Mouse (Mus musculus) erythroid progenitor cell, adult 5-6 weeks (primary cell): Measurements from ENCODE around the gene Abcb5. TPM values are rescaled to one million over a fixed set of nuclear protein-coding genes. Genes with fewer than 3 reads are reported as not detected.
"Not testable (repeated sequence)": the region's sequence is repeated elsewhere in the genome, so short reads cannot be mapped to it uniquely, and the experiment has no call there.

Experiments
- ATAC-seq: replicated peaks from 2 replicates; pipeline ENCODE4 v1.8.0; 2016; ENCODE audit warnings: moderate number of reproducible peaks, mild to moderate bottlenecking, moderate TSS enrichment, inconsistent platforms; ENCODE audit not compliant: poor library complexity, low FRiP score, severe bottlenecking
- total RNA-seq, 2 experiments: library from RNA; stranded (forward) in 1 of 2; stranded (reverse) in 1 of 2; fragments of 150-400 nt in 1 of 2; fragments of 186-747, 209-891 nt in 1 of 2; gene quantifications; 2 replicates each; pipeline versions ENCODE4 v1.2.3 to v1.2.4; 2015 to 2017; ENCODE audit warnings: low replicate concordance in 2 of 2

The Abcb5 gene
- not detected in 2 replicates for total RNA-seq (2015; ENCODE audit: low replicate concordance)
- not detected in 2 replicates for total RNA-seq (2017; ENCODE audit: low replicate concordance)

GRCm38 (mm10) chr12:118966321-118966720 lies at the start of gene Abcb5:
TSS of gene Abcb5 (minus strand) at chr12:118966421.
- ATAC-seq: no peak

GRCm38 (mm10) chr12:118999230-118999629 lies 33.0 kb upstream of the Abcb5 start:
- ATAC-seq: no peak

- ATAC-seq: no peak
Observed at GRCm38 (mm10) chr12:118994328-118995166, 28.3 kb upstream of the Abcb5 start.

DNA sequence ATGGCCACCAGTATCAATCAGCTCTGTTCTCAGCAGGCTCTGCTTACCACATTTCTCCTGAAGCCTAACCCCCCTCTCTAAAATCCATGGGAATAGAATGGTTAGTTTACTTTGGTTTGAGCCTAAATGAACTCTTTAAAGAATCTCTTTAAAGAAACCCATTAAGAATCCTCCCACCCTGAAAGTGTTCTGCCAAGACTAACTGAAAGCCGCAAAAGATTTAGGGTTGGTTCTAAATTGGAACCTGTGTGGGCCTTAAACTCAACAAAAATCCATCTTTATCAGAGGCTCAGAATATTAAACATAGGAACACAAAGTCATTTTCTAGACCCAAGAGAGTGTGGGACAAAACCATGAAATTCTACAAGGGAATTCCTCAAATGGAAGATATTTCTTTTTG lies 18.6 kb upstream of the Abcb5 start:
- no peak for ATAC-seq

- no peak for ATAC-seq
Observed at GRCm38 (mm10) chr12:118930386-118931318, 35.6 kb downstream of the Abcb5 start.

DNA sequence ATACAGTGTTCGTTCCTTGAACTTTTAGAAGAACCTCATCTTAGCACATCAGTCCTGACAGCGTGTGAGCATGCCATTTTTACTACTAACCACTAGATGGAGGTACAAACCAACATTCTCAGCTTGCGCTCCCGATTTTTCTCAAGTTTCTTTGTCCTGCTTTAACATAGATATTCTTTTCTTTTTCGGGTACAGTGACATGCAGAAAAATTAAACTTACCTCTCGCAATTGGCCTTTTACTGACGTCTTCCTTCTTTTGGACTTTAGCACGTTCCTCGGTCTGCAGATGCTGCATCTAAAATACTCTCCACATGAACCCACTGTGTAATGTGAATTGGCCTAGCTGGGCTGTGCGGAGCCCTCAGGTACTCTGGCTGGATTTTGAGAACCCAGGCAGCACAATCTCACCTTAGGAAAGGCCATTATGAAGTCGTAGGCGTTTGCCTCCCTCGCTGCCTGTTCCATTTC lies 39.4 kb downstream of the Abcb5 start:
- ATAC-seq: 0 out of 2 replicates have a peak, but pooled peaks have one; percentile 30

DNA sequence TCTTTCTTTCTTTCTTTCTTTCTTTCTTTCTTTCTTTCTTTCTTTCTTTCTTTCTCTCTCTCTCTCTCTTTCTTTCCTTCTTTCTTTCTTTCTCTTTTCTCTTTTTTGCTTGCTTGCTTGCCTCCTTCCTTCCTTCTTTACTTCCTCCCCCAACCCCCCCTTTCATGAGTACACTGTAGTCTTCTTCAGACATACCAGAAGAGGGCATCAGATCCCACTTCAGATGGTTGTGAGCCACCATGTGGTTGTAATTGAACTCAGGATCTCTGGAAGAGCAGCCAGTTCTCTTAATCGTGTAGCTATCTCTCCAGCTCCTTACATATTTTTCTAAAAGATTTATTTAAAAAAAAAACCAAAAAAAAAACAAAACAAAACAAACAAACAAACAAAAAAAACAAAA lies 42.3 kb downstream of the Abcb5 start:
- ATAC-seq: not testable (repeated sequence)

DNA sequence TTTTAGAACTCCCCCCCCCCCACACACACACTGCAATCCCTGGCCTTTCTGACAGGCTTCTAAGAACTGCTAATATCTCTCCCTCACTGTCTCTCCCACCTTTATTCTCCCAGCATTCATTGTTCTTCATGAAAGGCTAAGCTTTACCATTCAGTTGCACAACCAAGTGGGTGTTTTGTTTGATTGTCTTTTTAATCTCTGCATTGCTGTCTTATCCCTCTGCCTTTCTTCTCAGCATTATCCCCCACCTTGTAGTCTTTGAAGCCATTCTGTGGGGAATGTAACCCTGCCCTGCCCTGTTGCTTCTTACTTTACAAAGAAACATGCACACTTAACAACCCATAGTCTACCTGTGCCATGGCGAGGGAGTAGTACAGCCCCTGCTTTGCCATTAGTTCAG lies 48.5 kb downstream of the Abcb5 start:
- ATAC-seq: no peak

DNA sequence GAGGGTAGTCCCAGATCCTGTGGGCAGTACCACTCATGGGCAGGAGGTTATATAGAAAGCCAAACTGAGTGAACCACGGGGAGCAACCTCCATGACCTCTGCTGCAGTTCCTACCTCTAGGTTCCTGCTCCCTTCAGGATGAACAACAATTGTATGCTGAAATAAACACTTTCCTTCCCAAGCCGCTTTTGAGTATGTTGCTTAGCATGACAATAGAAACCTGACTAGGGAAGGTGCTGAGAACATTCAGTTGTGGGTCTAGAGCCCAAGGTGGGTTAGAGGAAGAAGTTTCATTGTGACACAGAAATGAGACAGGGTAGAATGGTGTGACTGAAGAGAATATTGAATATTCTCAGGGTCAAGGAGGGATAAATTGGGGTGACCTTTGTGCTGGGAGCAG lies 55.9 kb downstream of the Abcb5 start:
- ATAC-seq: no peak

GRCm38 (mm10) chr12:118902249-118902648 lies 64.0 kb downstream of the Abcb5 start:
- no peak for ATAC-seq

- ATAC-seq: no peak
Observed at GRCm38 (mm10) chr12:118887964-118888363, 78.3 kb downstream of the Abcb5 start.

GRCm38 (mm10) chr12:118882790-118883189 lies 83.4 kb downstream of the Abcb5 start:
- ATAC-seq: no peak

DNA sequence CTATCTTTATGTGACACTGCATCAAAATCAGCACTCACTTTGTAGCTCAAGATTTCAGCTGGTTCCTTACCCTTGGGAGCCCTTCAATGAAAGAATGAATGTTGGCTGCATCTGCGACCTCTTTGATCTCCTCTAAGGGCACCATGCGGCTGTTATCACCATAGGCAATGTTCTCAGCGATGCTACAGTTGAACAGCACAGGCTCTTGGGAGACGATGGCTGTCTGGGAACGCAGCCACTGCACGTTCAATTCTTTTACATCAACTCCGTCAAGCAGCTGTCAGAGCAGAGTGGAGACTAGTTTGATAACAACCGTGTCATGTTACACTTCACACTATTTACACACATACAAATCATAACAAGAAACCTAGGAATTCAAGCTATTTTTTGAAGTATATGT lies 93.5 kb downstream of the Abcb5 start:
- no peak for ATAC-seq

GRCm38 (mm10) chr12:118856151-118856550 lies 110.1 kb downstream of the Abcb5 start:
- no peak for ATAC-seq

DNA sequence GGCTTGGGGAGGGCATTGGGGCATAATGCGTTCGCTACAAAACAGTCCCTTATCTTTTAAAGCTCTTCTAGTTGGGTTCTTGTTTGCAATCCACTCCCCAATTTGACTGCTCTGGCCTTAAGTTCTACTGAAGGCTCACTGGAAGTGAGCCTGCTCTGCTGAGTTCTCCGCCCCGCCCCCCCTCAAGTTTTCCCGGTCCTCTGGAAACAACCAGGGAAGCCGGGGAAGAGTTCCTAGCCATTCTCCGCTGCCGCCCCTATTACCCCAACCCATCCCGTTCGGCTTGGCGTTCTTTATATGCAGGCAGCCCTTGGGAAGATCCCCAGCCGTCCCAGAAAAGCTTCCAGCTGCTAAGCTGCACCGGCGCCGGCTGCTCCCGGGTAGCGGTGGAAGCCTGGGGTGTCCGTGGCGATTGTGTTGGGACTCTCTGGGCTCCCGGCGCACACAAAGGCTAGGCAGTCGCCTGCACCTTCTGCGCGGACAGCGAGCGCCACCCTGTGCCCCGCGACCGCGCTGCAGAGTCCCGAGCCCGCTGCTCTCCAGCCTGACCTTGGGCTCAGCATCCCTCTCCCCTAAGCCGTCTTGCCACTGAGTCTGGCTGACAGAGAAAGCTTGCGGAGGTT lies 111.3 kb downstream of the Abcb5 start:
- ATAC-seq: no peak

GRCm38 (mm10) chr12:118854401-118854800 lies 111.8 kb downstream of the Abcb5 start:
- no peak for ATAC-seq

GRCm38 (mm10) chr12:118853331-118853730 lies 112.9 kb downstream of the Abcb5 start:
- ATAC-seq: no peak

DNA sequence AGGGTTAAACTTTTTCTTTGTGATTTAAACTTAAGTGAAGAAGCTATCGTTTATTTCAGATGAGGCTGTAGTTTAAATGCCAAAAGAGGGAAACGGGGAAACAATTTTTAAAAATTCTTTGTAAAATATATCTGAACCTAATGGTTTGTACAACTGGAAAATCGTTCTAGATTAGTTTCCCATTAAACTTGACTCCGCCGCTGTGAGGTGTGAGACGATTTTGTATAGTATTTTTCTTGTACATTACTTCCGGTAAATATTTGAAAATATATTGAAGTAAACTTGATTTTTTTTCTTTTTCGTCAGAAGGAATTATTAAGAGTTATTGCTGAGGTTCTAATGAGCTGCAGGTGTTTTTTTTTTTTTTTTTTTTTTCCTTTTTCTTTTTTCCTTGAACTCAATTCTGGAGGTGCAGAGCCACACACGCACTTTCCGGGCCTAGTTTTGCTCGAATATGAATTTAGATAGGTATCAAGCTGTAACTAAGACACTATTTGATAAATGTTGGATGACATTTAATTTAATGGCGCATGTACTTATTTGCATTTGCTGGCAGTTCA lies 115.3 kb downstream of the Abcb5 start:
- no peak for ATAC-seq

- ATAC-seq: no peak
Observed at GRCm38 (mm10) chr12:118849996-118850395, 116.2 kb downstream of the Abcb5 start.
